Mouse (Mus musculus) gonadal fat pad, adult 2 months (tissue): ENCODE results near the gene Gm27029. TPM values are rescaled to one million over a fixed set of nuclear protein-coding genes. Genes with fewer than 3 reads are reported as not detected.

Experiments
- polyA plus RNA-seq: library from polyadenylated mRNA; depleted of rRNA; stranded (reverse); fragments of >200 nt; gene quantifications from 2 replicates; pipeline ENCODE4 v1.2.3, GENCODE M21; 2012; rRNA removed

The Gm27029 gene
- polyA plus RNA-seq, 1 experiment: 0.19 TPM

Other genes with a start within 250 kb of the Gm27029 start
- gene Ccr10, start 249.4 kb downstream of the Gm27029 start, polyA plus RNA-seq: 0.34 and 0.45 TPM in 2 replicates
- 39.4 and 46.5 TPM in 2 replicates for gene Ezh1, start 198.3 kb downstream of the Gm27029 start, polyA plus RNA-seq
- 97.9 and 146 TPM in 2 replicates for gene Ramp2, start 178.8 kb downstream of the Gm27029 start, polyA plus RNA-seq
- 99.1 and 108 TPM in 2 replicates for gene Vps25, start 171.1 kb downstream of the Gm27029 start, polyA plus RNA-seq
- gene Wnk4, start 164.2 kb downstream of the Gm27029 start, polyA plus RNA-seq: 9.5 and 14.6 TPM in 2 replicates
- gene Cntd1, start 145.8 kb downstream of the Gm27029 start, polyA plus RNA-seq: 0.75 and 0.88 TPM in 2 replicates
- 157 and 167 TPM in 2 replicates for gene Coa3, start 145.7 kb downstream of the Gm27029 start, polyA plus RNA-seq
- gene Becn1, start 122.5 kb downstream of the Gm27029 start, polyA plus RNA-seq: 122 and 158 TPM in 2 replicates
- gene Psme3, start 108.6 kb downstream of the Gm27029 start, polyA plus RNA-seq: 51.5 and 57.8 TPM in 2 replicates
- 3.2 and 3.6 TPM in 2 replicates for gene Aoc2, start 99.7 kb downstream of the Gm27029 start, polyA plus RNA-seq
- gene Aoc3, start 94.2 kb downstream of the Gm27029 start, polyA plus RNA-seq: 306 and 337 TPM in 2 replicates
- gene G6pc, start 57.2 kb downstream of the Gm27029 start, polyA plus RNA-seq: 0.32 and 0.80 TPM in 2 replicates
- gene Aarsd1, start 7.2 kb downstream of the Gm27029 start, polyA plus RNA-seq: 30.4 and 33.7 TPM in 2 replicates
- gene Rundc1, start 289 bp upstream of the Gm27029 start, polyA plus RNA-seq: 25.6 and 26.5 TPM in 2 replicates
- gene Ptges3l, start 537 bp upstream of the Gm27029 start, polyA plus RNA-seq: 12.3 and 15.3 TPM in 2 replicates
- 406 and 583 TPM in 2 replicates for gene Rpl27, start 17.5 kb upstream of the Gm27029 start, polyA plus RNA-seq
- gene Ifi35, start 23.6 kb upstream of the Gm27029 start, polyA plus RNA-seq: 45.9 and 61.9 TPM in 2 replicates
- gene Rnd2, start 40.2 kb upstream of the Gm27029 start, polyA plus RNA-seq: 16.3 and 21.6 TPM in 2 replicates
- 140 and 168 TPM in 2 replicates for gene Vat1, start 41.4 kb upstream of the Gm27029 start, polyA plus RNA-seq
- gene Brca1, start 127.2 kb upstream of the Gm27029 start, polyA plus RNA-seq: 0.39 and 0.46 TPM in 2 replicates
- gene Nbr1, start 127.4 kb upstream of the Gm27029 start, polyA plus RNA-seq: 96.8 and 109 TPM in 2 replicates
- 37.0 and 71.6 TPM in 2 replicates for gene Tmem106a, start 157.4 kb upstream of the Gm27029 start, polyA plus RNA-seq
- gene Gm11634, start 174.5 kb upstream of the Gm27029 start, polyA plus RNA-seq: 0.16 TPM in 1 of 2 replicates, not detected in the other
- gene Rdm1, start 202.4 kb upstream of the Gm27029 start, polyA plus RNA-seq: 23.7 and 25.3 TPM in 2 replicates
- 18.8 and 26.6 TPM in 2 replicates for gene Arl4d, start 240.7 kb upstream of the Gm27029 start, polyA plus RNA-seq